Mouse (Mus musculus) kidney, adult 2 months (tissue): ENCODE measurements around the gene Gja5.

ENCODE experiments used
- CTCF ChIP-seq: fragments of 200-500 bp; conservative IDR thresholded peaks from 2 replicates; pipeline ENCODE4 v1.5.1; 2011; ENCODE audit warnings: low read depth, mild to moderate bottlenecking, control low read depth, low read length, moderate library complexity, mixed read lengths; ENCODE audit not compliant: insufficient read depth, insufficient read length
- POLR2A ChIP-seq: fragments of 200-500 bp; IDR thresholded peaks from one replicate; pipeline ENCODE4 v1.6.1; 2011; ENCODE audit warnings: low read depth, low read length, control low read depth

DNA sequence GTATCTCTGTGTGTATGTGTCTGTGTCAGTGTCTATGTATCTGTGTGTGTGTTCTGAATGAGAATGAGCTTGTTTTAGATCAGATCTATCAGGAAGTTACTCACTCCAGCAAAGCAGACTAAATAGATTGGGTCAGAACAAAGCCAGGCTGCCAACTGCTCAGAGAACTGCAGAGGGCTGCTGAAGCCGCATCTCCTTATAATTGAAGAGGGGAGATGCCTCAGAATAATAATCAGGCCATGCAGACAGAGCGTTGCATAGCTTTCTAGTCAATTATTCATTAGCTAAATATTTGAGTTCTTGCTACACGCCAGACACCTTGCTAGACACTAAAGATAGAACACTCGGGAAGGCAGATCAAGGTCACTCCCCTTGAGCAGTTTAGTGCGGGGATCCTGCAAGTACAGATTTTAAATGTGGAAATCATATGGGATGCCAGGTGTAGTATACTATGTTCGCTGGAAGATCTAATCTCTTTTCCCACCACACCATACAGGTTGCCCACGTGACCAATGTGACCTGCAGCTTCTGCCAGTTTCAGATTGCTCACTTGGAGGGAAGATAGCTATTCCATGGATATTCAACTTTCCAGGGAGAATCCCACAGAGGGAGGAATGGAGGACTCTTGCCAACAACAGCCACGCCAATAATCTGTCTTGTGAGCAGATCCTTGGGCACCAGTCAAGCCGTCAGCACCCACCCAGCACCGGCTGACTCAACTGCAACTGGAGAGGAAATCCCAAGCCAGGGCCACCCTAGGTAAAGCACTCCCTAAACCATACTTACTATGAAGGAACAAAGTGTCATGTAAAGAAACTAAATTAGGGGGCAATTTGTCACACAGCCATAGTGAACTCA is 196.5 kb downstream of the Gja5 start:
- TF ChIP-seq CTCF (no peak), POLR2A (no peak)
